Mouse (Mus musculus) testis, adult 2 months (tissue): ENCODE results near the gene Cgas. TPM values are rescaled to one million over a fixed set of nuclear protein-coding genes. Genes with fewer than 3 reads are reported as not detected.

Experiments
- H3K27ac ChIP-seq: fragments of 200-500 bp; 2 replicates; pipeline ENCODE4 v1.5.1; 2012; ENCODE audit warnings: low read depth, low read length; ENCODE audit not compliant: control insufficient read depth, insufficient read depth
- H3K27me3 ChIP-seq: fragments of 200-500 bp; 2 replicates; pipeline ENCODE4 v1.6.1; 2012; ENCODE audit warnings: mild to moderate bottlenecking, low read length, moderate library complexity; ENCODE audit not compliant: control insufficient read depth, insufficient read depth
- H3K36me3 ChIP-seq: fragments of 200-500 bp; 2 replicates; pipeline ENCODE4 v1.6.1; 2012; ENCODE audit warnings: mild to moderate bottlenecking, low read length; ENCODE audit not compliant: control insufficient read depth, insufficient read depth
- H3K4me1 ChIP-seq: fragments of 200-500 bp; 2 replicates; pipeline ENCODE4 v1.6.1; 2012; ENCODE audit warnings: low read length; ENCODE audit not compliant: control insufficient read depth, insufficient read depth
- H3K4me3 ChIP-seq: fragments of 200-500 bp; 2 replicates; pipeline ENCODE4 v1.5.1; 2012; ENCODE audit warnings: low read depth, mild to moderate bottlenecking, low read length, moderate library complexity, mixed read lengths; ENCODE audit not compliant: control insufficient read depth
- CTCF ChIP-seq: fragments of 200-500 bp; IDR thresholded peaks from 2 replicates; pipeline ENCODE4 v1.5.1; 2012; ENCODE audit warnings: low read depth, mild to moderate bottlenecking, inconsistent platforms, low read length, moderate library complexity; ENCODE audit not compliant: control insufficient read depth, insufficient read depth, insufficient replicate concordance
- POLR2A ChIP-seq: fragments of 200-500 bp; IDR thresholded peaks from 2 replicates; pipeline ENCODE4 v1.6.1; 2012; ENCODE audit warnings: low read depth, mild to moderate bottlenecking, inconsistent platforms, low read length, moderate library complexity; ENCODE audit not compliant: control insufficient read depth
- polyA plus RNA-seq: library from polyadenylated mRNA; depleted of rRNA; stranded (reverse); fragments of >200 nt; gene quantifications from 2 replicates; pipeline ENCODE4 v1.2.3, GENCODE M21; 2012

The Cgas gene
- polyA plus RNA-seq, 1 experiment: 0.09 TPM

DNA sequence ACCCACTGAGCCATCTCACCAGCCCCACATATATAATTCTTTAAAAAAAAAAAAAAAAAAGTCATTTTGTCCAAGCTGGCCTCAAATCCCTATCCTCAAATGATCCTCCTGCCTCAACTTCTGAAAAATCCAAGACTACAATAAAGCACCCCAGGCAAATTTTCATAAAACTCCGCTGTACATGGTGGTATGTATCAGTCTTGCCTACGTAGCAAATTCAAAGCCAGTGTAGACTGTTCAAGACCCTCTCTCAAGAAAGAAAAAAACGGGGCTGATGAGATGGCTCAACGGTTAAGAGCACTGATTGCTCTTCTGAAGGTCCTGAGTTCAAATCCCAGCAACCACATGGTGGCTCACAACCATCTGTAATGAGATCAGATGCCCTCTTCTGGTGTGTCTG, 32.8 kb upstream of the Cgas start:
- TF ChIP-seq CTCF (no peak), POLR2A (no peak)
- no peaks in the 10 kb centered on the region for H3K27me3 ChIP-seq
- H3K4me1 ChIP-seq: no peaks in the 10 kb centered on the region
- H3K4me3 ChIP-seq: no peak overlapping the region
- no peak overlapping the region for H3K27ac ChIP-seq
- H3K36me3 ChIP-seq: peaks cover 2% of the 10 kb centered on the region; the same call in 1 of the 2 replicates

- TF ChIP-seq POLR2A: no peak
- peaks cover 2% of the 10 kb centered on the region; the same call in 1 of the 2 replicates for H3K36me3 ChIP-seq
Observed at GRCm38 (mm10) chr9:78475383-78475780, 32.3 kb upstream of the Cgas start.

DNA sequence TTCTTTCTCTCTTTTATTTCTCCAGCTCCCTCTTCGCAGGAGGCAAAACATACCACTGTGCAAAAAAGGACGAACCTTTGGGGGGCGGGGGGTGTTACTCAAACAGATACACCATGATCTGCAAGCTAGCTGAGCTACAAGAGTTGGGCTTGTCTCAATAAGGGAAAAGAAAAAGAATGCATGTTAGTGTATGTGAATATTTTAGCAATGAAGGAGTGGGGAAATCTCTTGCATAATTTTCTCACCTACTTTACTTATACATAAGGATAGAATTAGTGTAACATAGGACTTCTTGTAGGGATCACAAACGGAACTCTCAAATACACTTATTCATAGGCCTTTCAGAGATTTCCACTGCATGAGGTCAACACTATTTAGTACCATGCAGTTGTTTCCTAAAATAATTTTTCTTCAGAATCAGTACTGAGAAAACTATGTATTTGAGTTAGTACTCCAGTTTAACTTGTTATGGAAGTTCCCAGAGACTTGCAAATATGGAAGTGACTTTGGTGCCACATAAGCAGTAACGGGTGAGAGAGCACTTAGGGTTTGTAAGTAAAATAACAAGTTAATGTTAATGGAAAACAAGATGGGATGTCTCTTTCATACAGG, 31.8 kb upstream of the Cgas start:
- Histone ChIP-seq H3K36me3 (peaks cover 2% of the 10 kb centered on the region; the same call in 1 of the 2 replicates), H3K27me3 (no peaks in the 10 kb centered on the region), H3K27ac (no peak overlapping the region), H3K4me1 (no peaks in the 10 kb centered on the region), H3K4me3 (no peak overlapping the region)
- TF ChIP-seq CTCF: no peak
- TF ChIP-seq POLR2A: no peak

More at GRCm38 (mm10) chr9:78475383-78475780, 32.3 kb upstream of the Cgas start:
- no peaks in the 10 kb centered on the region for H3K27me3 ChIP-seq
- no peak overlapping the region for H3K27ac ChIP-seq
- no peaks in the 10 kb centered on the region for H3K4me1 ChIP-seq
- H3K4me3 ChIP-seq: no peak overlapping the region

- no peak for TF ChIP-seq POLR2A
- TF ChIP-seq CTCF: no peak
- Histone ChIP-seq H3K4me3 (no peak overlapping the region), H3K27ac (no peak overlapping the region), H3K36me3 (peaks cover 2% of the 10 kb centered on the region; the same call in 1 of the 2 replicates), H3K27me3 (no peaks in the 10 kb centered on the region), H3K4me1 (no peaks in the 10 kb centered on the region)
Observed at GRCm38 (mm10) chr9:78474270-78474669, 31.2 kb upstream of the Cgas start.

- Histone ChIP-seq H3K36me3 (peaks cover 2% of the 10 kb centered on the region; the same call in 1 of the 2 replicates), H3K27me3 (no peaks in the 10 kb centered on the region), H3K4me1 (no peaks in the 10 kb centered on the region), H3K27ac (no peak overlapping the region), H3K4me3 (no peak overlapping the region)
- TF ChIP-seq CTCF: no peak
- TF ChIP-seq POLR2A: no peak
Observed at GRCm38 (mm10) chr9:78473588-78473987, 30.6 kb upstream of the Cgas start.

DNA sequence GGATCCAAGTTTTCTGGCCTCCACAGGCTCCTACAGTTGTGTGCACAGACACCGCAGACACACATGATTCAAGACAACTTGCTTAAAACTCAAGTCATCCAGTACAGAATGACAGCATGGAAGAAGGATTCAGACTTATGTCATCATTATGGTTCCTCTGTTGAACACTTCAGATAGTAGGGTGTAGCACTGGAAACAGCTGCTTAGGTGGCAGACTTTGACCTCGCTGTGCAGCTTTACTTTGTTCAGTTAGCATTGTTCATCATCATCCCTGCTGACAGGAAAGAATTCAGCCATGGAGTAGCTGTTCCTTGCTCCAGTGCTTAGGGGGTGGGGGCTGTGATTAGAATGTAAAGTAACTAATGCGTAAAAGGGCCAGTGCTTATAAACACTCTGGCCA, 22.7 kb upstream of the Cgas start:
- Histone ChIP-seq H3K27ac (no peak overlapping the region), H3K4me1 (no peaks in the 10 kb centered on the region), H3K4me3 (no peak overlapping the region), H3K36me3 (peaks cover 6% of the 10 kb centered on the region), H3K27me3 (no peaks in the 10 kb centered on the region)
- TF ChIP-seq CTCF: no peak
- no peak for TF ChIP-seq POLR2A

DNA sequence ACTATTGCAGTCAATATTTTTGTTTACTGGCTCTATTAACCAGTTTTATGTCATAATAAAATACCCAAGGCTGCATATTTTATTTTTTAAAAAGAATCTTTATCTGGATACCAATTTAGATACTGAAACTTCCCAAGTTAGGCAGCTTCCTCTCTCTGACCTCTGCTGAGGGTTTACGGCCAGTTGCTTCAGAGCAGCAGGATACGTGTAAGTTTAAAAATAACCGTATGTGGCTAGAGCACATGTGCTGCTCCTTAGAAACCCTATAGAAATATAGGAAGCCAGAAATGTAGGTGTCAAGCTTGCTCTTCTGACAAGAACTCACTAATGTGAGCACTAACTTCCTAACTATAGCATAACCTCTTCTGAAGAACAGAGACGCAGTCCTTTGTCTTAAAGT, 20.3 kb upstream of the Cgas start:
- Histone ChIP-seq H3K36me3 (peaks cover 6% of the 10 kb centered on the region), H3K27ac (no peak overlapping the region), H3K27me3 (no peaks in the 10 kb centered on the region), H3K4me3 (no peak overlapping the region), H3K4me1 (no peaks in the 10 kb centered on the region)
- TF ChIP-seq CTCF: no peak
- no peak for TF ChIP-seq POLR2A
